12 mouse cellular contexts compared by ENCODE assay signal in genomic region chr8:77814796-77815647, GRCm38 (mm10).
DNase-seq lines count a peak whose midpoint lies in the region; ATAC-seq and TF ChIP-seq lines count a peak whose summit lies in the region.
"Had no signal": no experiment of that assay in that cellular context is flagged by ENCODE, and none has a peak within 500 bp of the region (broad histone marks: within the 10 kb centered on the region; RNA-seq: fewer than 3 reads in every experiment).

No protein-coding gene starts in this region.

- no peak for TF ChIP-seq CTCF in hindbrain, postnatal 0 days (IDR thresholded peaks at IDR 0.05; ENCODE audit: low read depth)

- no peaks in the 10 kb centered on the region for H3K36me3 ChIP-seq in hindbrain, postnatal 0 days (ENCODE audit: insufficient read depth, low read length)
- no peaks in the 10 kb centered on the region for H3K36me3 ChIP-seq in hindbrain, embryonic 13.5 days
- H3K36me3 ChIP-seq in embryonic facial prominence, embryonic 13.5 days: no peaks in the 10 kb centered on the region
- H3K36me3 ChIP-seq: forebrain, embryonic 12.5 days had no signal

- H3K9ac ChIP-seq in hindbrain, postnatal 0 days (replicated peaks; ENCODE audit: low read length): no peak overlapping the region
- H3K9ac ChIP-seq in hindbrain, embryonic 13.5 days: no peak overlapping the region
- H3K9ac ChIP-seq in embryonic facial prominence, embryonic 13.5 days: no peak overlapping the region
- H3K9ac ChIP-seq: forebrain, embryonic 12.5 days had no signal

- DNase-seq in hindbrain, postnatal 0 days (ENCODE audit: low spot score): no peak
- DNase-seq in kidney, postnatal 25 days: peak; percentile 29 to 46
- DNase-seq in mesoderm, embryonic 11.5 days (ENCODE audit: low read depth, low spot score): peak; percentile 67
- DNase-seq in thymus, postnatal 10 days (ENCODE audit: low spot score in 2 of 2): no peak
- DNase-seq in ovary, postnatal 36 days (ENCODE audit: low spot score): no peak
- no peak for DNase-seq in T-cell, adult 2 months (ENCODE audit: low spot score)
- DNase-seq: cerebellum, adult 8-10 months; heart, adult 18-20 months; layer of hippocampus, postnatal 36 days had no signal

- ATAC-seq in hindbrain, postnatal 0 days: 0 out of 2 replicates have a peak, but pooled peaks have one; percentile 10
- ATAC-seq in hindbrain, embryonic 13.5 days (ENCODE audit: low FRiP score): no peak
- no peak for ATAC-seq in embryonic facial prominence, embryonic 13.5 days (ENCODE audit: insufficient number of reproducible peaks, insufficient read depth, low FRiP score, low TSS enrichment, low read depth)

- no peaks in the 10 kb centered on the region for H3K27me3 ChIP-seq in hindbrain, postnatal 0 days (ENCODE audit: insufficient read depth, low read length)
- no peaks in the 10 kb centered on the region for H3K27me3 ChIP-seq in hindbrain, embryonic 13.5 days
- no peaks in the 10 kb centered on the region for H3K27me3 ChIP-seq in embryonic facial prominence, embryonic 13.5 days
- H3K27me3 ChIP-seq: forebrain, embryonic 12.5 days had no signal

- WGBS in hindbrain, postnatal 0 days: 53% methylated on average over 12 of the region's 12 CpGs
- WGBS in hindbrain, embryonic 13.5 days: 44% methylated on average over 12 of the region's 12 CpGs
- 56% methylated on average over 12 of the region's 12 CpGs for whole genome bisulfite sequencing in embryonic facial prominence, embryonic 13.5 days

- H3K4me3 ChIP-seq in hindbrain, postnatal 0 days (ENCODE audit: low read length): no peak overlapping the region
- H3K4me3 ChIP-seq in hindbrain, embryonic 13.5 days: no peak overlapping the region
- no peak overlapping the region for H3K4me3 ChIP-seq in embryonic facial prominence, embryonic 13.5 days
- H3K4me3 ChIP-seq: forebrain, embryonic 12.5 days had no signal

- no peak overlapping the region for H3K4me2 ChIP-seq in hindbrain, postnatal 0 days (ENCODE audit: low read depth, low read length)
- H3K4me2 ChIP-seq in hindbrain, embryonic 13.5 days: no peak overlapping the region
- no peak overlapping the region for H3K4me2 ChIP-seq in embryonic facial prominence, embryonic 13.5 days
- H3K4me2 ChIP-seq: forebrain, embryonic 12.5 days had no signal

- no peaks in the 10 kb centered on the region for H3K9me3 ChIP-seq in hindbrain, postnatal 0 days (ENCODE audit: low read length)
- no peaks in the 10 kb centered on the region for H3K9me3 ChIP-seq in hindbrain, embryonic 13.5 days
- no peaks in the 10 kb centered on the region for H3K9me3 ChIP-seq in embryonic facial prominence, embryonic 13.5 days
- H3K9me3 ChIP-seq: forebrain, embryonic 12.5 days had no signal

- H3K27ac ChIP-seq in hindbrain, postnatal 0 days: no peak overlapping the region
- no peak overlapping the region for H3K27ac ChIP-seq in hindbrain, embryonic 13.5 days
- H3K27ac ChIP-seq in embryonic facial prominence, embryonic 13.5 days: peak overlapping the region; percentile 62; the same call in 1 of the 2 replicates
- H3K27ac ChIP-seq: forebrain, embryonic 12.5 days had no signal

- H3K4me1 ChIP-seq in hindbrain, postnatal 0 days (ENCODE audit: insufficient read depth, low read length): no peaks in the 10 kb centered on the region
- H3K4me1 ChIP-seq in hindbrain, embryonic 13.5 days (replicated peaks): no peaks in the 10 kb centered on the region
- H3K4me1 ChIP-seq in embryonic facial prominence, embryonic 13.5 days: peaks cover 24% of the 10 kb centered on the region

Comparison
In these comparisons a context has a peak if more than half of its experiments do, and no peak if none do; other contexts are left out.
1. DNase-seq: peak in kidney, postnatal 25 days (2 of 2) and mesoderm, embryonic 11.5 days (single experiment); none in hindbrain, postnatal 0 days (single experiment), thymus, postnatal 10 days (0 of 2), ovary, postnatal 36 days (single experiment) and T-cell, adult 2 months (single experiment).